Mouse (Mus musculus) retina, postnatal 7 days (tissue): ENCODE data around the gene Ttll4.

ENCODE experiments used
- DNase-seq: peaks from one replicate; pipeline ENCODE4 v3.0.0-alpha.2; 2012; ENCODE audit warnings: low read depth, low spot score

The Ttll4 gene

DNA sequence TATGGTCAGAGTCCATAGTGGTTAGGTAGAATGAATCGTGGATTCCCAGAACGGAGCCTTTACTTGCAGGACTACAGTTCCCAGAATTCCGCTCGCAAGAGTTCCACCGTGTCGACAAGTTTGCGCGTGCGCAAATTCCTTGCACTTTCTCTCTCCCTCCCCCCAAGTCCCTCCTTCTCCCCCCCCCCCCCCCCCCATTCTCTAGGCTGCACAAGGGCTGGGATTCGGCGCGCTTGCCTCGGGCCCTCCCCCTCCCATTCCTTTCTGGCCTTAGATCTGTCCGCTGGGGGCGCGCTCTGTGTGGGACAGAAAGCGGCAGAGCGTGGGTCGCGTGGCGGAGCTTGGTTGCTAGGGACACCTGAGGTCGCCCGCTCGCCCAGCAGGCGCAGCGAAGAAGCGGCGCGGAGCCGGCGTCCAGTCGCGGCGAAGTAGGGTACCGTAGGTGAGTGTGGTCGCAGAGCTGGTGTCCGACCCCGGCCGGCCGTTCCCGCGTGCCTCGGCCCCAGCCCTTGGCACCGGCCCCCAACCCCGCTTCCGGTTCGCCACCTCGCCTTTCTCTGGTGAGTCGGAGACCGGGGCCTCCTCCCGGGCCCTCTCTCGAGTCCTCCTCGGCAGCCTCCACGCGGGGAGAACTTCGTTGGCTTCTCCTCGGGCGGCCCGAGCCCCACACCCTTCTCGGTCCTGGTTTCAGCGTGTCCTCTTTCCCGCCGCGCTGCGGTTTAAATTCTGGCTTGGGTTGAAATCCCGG, at the start of gene Ttll4:
Gene Ttll4 (plus strand): TSS at position 298 of the 748 bp plus-strand sequence.
- peak; percentile 95 for DNase-seq

- no peak for DNase-seq
Measured at GRCm38 (mm10) chr1:74624183-74624582, 37.4 kb upstream of the Ttll4 start.

- no peak for DNase-seq
Measured at GRCm38 (mm10) chr1:74626076-74626475, 35.5 kb upstream of the Ttll4 start.

DNA sequence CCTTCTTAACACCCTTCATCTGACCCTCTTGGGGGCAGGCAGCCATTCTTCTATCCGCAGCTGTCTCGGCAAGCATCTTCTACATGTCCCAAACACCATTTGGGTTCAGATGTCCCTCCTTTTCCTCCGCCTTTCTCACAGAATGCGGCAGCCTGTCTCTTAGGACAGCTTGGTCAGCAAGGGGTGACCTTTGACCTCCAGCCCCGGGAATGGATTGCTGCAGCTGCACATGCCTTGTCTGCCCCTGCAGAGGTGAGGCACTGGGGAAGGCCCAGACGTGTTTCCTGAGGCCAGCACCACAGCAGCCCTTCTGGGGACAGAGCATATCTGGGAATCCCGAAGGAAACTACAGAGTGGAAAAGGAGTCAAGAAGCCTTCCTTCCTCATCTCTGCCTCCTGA, 33.5 kb upstream of the Ttll4 start:
- no peak for DNase-seq

DNA sequence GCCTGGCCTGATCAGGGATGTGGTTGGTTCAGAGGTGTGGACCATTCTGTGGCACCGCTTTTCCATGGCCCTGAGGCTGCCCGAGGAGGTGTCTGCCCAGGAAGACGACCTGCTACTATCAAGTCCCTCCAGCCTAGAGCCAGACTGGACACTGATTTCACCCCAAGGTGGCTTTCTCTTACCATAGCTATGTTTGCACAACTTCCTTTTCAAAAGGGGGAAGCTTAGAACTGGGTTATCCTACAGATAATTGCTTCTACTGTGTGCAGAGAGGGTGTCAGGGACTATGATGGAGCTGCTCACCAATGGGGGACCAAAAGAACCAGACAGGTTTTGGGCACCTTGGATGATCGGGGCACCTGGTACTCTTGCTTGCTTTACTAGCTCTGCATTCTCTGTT, 28.8 kb upstream of the Ttll4 start:
- no peak for DNase-seq

DNA sequence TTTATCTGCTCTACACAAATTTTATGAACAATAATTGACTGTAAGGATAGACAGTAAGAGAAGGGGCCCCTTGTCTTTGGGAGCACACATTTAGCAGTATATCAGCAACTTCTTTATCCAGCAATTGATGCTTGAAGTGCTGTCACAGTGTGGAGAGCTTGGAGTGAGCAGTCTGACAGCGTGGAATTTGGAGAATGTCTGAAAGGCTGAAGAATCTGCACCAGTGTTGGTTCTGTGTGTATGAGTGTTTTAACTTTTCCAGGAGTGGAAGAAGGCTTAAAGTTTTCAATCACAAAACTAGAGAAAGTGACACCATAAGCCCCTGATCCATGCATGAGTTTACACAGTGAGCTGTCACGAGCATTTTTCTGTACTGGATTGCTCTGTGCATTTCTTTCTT, 18.0 kb upstream of the Ttll4 start:
- DNase-seq = no peak

DNA sequence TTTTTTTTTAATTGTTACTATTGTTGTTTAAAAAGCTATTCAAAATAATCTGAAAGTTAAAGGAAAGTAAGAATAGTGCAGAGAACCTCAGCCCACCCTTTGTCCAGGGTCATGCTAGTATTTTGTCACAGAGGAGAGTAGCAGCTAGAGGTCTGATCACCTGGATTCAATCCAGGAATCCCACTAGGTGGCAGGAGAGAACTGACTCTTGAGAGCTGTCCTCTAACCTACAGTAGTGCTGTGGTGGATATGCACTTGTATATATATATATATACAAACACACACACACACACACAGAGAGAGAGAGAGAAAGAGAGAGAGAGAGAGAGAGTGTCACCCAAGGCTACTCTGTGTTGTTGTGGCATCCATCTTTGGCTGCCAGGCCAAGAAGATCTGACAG, 17.6 kb upstream of the Ttll4 start:
- peak; percentile 48 for DNase-seq

- DNase-seq = no peak
Measured at GRCm38 (mm10) chr1:74662253-74662865, 814 bp downstream of the Ttll4 start.

- no peak for DNase-seq
Measured at GRCm38 (mm10) chr1:74665153-74665552, 3.6 kb downstream of the Ttll4 start.

- DNase-seq = no peak
Measured at GRCm38 (mm10) chr1:74668371-74668770, 6.8 kb downstream of the Ttll4 start.

GRCm38 (mm10) chr1:74672731-74673130, 11.2 kb downstream of the Ttll4 start:
- no peak for DNase-seq

GRCm38 (mm10) chr1:74676863-74677262, 15.3 kb downstream of the Ttll4 start:
- no peak for DNase-seq

DNA sequence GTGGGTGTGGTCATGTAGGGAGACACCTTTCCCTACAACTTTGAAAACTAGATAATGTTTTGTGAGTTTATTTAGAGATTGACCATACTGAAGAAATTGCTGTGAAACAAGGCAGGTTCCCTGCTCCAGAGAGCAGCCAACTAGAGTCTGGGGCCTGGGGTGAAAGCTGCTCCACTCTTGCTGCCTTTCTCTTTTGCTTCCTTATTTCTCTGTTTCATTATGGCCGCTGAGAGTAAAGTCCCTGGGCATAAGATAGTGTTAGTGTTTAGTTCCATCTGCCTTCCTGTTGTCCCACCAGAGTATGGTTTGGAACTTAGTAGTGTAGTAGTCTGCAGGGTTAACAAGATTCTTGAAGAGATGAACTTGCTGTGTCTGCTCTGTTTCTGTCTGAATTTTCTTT, 16.3 kb downstream of the Ttll4 start:
- no peak for DNase-seq

DNA sequence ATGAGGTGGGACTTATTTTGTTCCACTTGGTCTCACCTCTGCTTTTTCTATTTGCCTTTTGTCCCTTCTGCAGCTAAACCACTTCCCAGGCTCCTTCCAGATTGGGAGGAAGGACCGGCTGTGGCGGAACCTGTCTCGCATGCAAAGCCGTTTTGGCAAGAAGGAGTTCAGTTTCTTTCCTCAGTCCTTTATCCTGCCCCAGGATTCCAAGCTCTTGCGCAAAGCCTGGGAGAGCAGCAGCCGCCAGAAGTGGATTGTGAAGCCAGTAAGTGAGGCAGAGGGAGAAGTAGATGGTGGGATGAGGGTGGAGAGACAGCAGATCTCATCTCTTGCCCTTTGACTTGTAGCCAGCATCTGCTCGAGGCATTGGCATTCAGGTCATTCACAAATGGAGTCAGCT, 25.6 kb downstream of the Ttll4 start:
- DNase-seq = no peak

DNA sequence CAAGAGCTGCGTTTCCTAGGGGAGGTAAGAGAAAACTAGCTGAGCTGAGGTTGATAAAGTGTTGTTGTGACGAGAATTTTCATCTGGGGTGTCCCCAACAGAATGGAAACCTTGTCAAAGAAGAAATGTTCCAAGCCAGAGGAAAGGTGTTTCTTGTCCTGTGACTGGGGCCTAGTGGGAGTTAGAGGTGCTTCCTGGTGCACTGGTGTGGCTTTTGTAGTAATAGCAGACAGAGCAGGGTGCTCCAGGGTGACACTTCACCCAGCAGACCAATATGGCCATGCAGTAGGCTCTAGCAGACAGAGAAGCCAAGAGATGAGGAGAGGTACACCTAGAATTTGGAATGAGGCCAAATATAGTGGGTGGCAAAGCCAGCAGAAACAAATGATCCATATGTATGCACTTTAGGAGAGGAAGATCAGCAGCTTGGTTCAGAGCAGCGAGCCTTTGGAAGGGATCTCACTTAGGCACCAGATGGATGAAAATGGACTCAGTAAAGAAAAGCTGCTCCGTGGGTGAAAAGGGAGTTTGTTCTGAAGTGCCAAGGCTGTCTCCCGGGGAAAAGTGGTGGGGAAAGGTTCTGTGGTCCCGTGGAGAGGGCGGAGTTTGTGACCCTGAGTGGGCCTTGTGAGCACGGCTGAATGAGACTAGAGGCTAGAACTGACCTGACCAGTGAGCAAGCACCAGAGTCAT, 32.5 kb downstream of the Ttll4 start:
- no peak for DNase-seq

DNA sequence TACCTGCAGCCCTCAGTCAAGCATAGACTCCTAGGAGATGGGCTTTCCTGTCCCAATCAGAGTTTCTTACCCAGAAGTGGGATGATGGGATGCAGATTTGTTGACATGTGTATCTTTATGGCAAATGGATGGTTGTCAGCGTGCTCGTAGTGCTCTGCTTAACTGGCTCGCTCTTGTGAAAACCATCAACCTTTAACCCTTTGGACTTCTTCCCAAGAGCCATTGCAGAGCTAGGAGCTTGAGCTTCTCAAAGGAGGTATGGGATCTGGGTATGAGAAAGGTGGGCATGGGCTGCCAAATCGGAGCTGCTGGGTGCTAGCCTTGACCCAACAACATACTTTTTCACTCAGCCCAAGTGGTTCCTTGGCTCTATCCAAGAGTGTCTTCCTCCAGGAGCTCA, 34.3 kb downstream of the Ttll4 start:
- DNase-seq = no peak

GRCm38 (mm10) chr1:74697416-74697815, 35.9 kb downstream of the Ttll4 start:
- DNase-seq = no peak

DNA sequence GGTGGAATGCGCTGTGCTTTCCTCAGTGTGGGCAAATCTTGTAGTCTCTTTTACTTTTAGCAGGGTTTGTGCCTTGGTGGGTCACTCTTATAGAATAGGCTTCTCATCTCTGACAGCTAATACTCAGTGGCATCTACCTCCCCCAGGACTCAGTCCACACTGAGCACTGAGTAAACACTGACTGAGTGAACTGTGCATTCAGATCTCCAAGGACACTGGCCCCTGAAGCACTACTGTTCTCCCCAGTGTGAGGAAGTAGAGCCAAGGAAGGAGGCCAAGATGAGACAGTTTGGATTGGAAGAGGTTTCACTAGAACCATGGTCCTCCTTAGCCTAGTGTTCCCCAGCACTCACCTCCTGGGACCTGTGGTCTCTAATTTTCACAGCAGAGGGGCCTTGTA, 36.8 kb downstream of the Ttll4 start:
- no peak for DNase-seq

- no peak for DNase-seq
Measured at GRCm38 (mm10) chr1:74698791-74699190, 37.2 kb downstream of the Ttll4 start.

DNA sequence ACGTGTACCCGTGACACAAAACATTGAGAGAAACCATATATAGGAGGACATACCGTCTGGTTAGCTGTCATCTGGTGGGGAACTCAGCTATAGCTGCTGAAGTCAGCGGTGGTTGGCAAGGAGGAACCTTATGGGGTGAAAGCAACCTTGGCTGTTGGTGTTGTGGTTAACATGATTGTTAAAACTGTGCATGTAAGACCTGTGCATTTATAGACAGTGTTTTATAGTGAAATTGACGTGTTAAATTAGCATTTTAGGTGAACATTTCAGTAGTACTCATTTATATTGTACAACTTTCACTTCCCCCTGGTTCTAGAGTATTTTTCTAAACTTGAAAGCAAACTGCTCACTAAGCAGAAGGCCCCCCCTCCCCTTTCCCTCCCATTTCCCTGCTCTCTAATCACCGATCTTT, 40.6 kb downstream of the Ttll4 start:
- DNase-seq = no peak

DNA sequence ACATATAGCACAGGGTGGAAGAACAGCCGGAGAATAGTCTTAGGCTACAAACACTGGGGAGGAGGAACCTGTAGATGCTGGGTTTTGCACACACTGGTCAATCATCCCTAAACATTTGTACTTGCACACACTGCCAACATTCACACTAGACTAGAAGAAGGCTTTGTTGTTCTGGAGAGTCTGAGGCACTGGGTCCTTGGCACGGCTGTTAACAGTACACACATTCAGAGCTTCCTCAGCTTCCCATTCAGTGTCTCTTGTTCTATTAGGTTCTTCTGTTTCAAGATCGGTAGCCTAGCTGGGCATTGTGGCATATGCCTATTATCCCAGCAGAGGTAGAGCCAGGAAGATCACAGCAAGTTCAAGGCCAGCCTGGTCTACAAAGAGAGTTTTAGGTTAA, 42.6 kb downstream of the Ttll4 start:
- no peak for DNase-seq

GRCm38 (mm10) chr1:74705016-74705415, 43.5 kb downstream of the Ttll4 start:
- no peak for DNase-seq

- DNase-seq = no peak
Measured at GRCm38 (mm10) chr1:74709566-74709965, 48.0 kb downstream of the Ttll4 start.
